Mouse (Mus musculus) intestine, postnatal 0 days (tissue): ENCODE data around the gene Zfp46. TPM values are rescaled to one million over a fixed set of nuclear protein-coding genes. Genes with fewer than 3 reads are reported as not detected.

Experiments
- ATAC-seq: fragments of 200-750 bp; cut with Nextera tagmentation; 2 replicates; pipeline ENCODE4 v1.8.0; 2017; ENCODE audit warnings: mild to moderate bottlenecking, moderate TSS enrichment, moderate library complexity
- H3K27ac ChIP-seq: fragments of 300-500 bp; sonication (generic); 2 replicates; pipeline ENCODE4 v1.5.1; 2014; ENCODE audit warnings: mild to moderate bottlenecking, low read depth, low read length, moderate library complexity
- H3K27me3 ChIP-seq: fragments of 300-500 bp; sonication (generic); replicated peaks from 2 replicates; pipeline ENCODE4 v1.6.1; 2014; ENCODE audit warnings: low read length, mixed read lengths; ENCODE audit not compliant: control insufficient read depth, insufficient read depth
- H3K36me3 ChIP-seq: fragments of 300-500 bp; sonication (generic); 2 replicates; pipeline ENCODE4 v1.6.1; 2014; ENCODE audit warnings: mild to moderate bottlenecking, moderate library complexity; ENCODE audit not compliant: control insufficient read depth, insufficient read depth
- H3K4me1 ChIP-seq: fragments of 300-500 bp; sonication (generic); replicated peaks from 2 replicates; pipeline ENCODE4 v1.6.1; 2014; ENCODE audit warnings: antibody characterized with exemption, low read length, mixed read lengths; ENCODE audit not compliant: control insufficient read depth, insufficient read depth
- H3K4me2 ChIP-seq: fragments of 300-500 bp; sonication (generic); replicated peaks from 2 replicates; pipeline ENCODE4 v1.6.1; 2014; ENCODE audit warnings: low read depth, mild to moderate bottlenecking, moderate library complexity
- H3K4me3 ChIP-seq: fragments of 300-500 bp; sonication (generic); 2 replicates; pipeline ENCODE4 v1.5.1; 2014; ENCODE audit warnings: low read depth, low read length
- H3K9ac ChIP-seq: fragments of 300-500 bp; sonication (generic); 2 replicates; pipeline ENCODE4 v1.6.1; 2014; ENCODE audit warnings: mild to moderate bottlenecking, low read depth, low read length
- H3K9me3 ChIP-seq: fragments of 300-500 bp; sonication (generic); 2 replicates; pipeline ENCODE4 v1.6.1; 2016; ENCODE audit warnings: mixed run types; ENCODE audit not compliant: control insufficient read depth
- CTCF ChIP-seq: sonication (generic); IDR thresholded peaks from 2 replicates; pipeline ENCODE4 v1.5.1; 2016; ENCODE audit warnings: low read depth, mild to moderate bottlenecking, control low read depth, antibody characterized with exemption, moderate library complexity
- WGBS: fragments of 180-500 bp; shearing (Covaris S2); extraction: QIAGEN DNeasy Blood & Tissue Kit; methylation state at CpG from one replicate; pipeline ENCODE4 v1.1.7; 2014; 5-methylcytosine and 5-hydroxymethylcytosine counted together
- polyA plus RNA-seq: library from polyadenylated mRNA; unstranded; fragments of >200 nt; fragmentation: Nextera tagmentation; extraction: Ambion mirVana; gene quantifications from 2 replicates; pipeline ENCODE4 v1.2.1, GENCODE M21; 2015

Gene Zfp46
- polyA plus RNA-seq, 1 experiment from 2014 or later: 7.5 TPM

- 66% methylated on average over 3 of the region's 3 CpGs for WGBS
- Histone ChIP-seq H3K9me3 (no peaks in the 10 kb centered on the region), H3K9ac (no peak overlapping the region), H3K27me3 (no peaks in the 10 kb centered on the region), H3K4me3 (no peak overlapping the region), H3K4me1 (no peaks in the 10 kb centered on the region), H3K4me2 (no peak overlapping the region), H3K27ac (no peak overlapping the region), H3K36me3 (peaks cover 29% of the 10 kb centered on the region)
- no peak for ATAC-seq
- no peak for TF ChIP-seq CTCF
These were observed 48.7 kb downstream of the Zfp46 start for GRCm38 (mm10) chr4:136333191-136333590.

DNA sequence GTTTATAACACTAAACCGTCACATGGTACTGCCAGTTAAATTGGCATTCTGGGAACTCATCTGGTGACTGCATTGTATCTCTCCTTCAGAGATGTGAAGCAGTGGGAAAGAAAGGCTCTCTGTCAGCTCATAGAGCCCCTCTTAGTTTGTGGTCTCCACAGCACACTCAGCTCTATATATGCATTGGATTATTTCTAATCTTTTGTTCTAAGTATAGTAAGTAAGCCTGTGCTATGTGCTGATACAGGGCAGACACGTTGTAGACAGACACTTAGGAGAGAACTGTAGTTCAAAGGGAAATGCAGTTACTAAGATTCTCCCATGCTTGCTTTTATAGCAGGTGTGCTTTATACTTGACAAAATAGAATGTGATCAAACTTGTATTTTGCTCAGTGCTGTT is 50.6 kb downstream of the Zfp46 start:
- Histone ChIP-seq H3K4me3 (no peak overlapping the region), H3K27ac (no peak overlapping the region), H3K4me2 (no peak overlapping the region), H3K9ac (no peak overlapping the region), H3K9me3 (no peaks in the 10 kb centered on the region), H3K27me3 (no peaks in the 10 kb centered on the region), H3K4me1 (no peaks in the 10 kb centered on the region), H3K36me3 (peaks cover 28% of the 10 kb centered on the region)
- no peak for ATAC-seq
- 46% methylated on average over 2 of the region's 2 CpGs for WGBS
- no peak for TF ChIP-seq CTCF

DNA sequence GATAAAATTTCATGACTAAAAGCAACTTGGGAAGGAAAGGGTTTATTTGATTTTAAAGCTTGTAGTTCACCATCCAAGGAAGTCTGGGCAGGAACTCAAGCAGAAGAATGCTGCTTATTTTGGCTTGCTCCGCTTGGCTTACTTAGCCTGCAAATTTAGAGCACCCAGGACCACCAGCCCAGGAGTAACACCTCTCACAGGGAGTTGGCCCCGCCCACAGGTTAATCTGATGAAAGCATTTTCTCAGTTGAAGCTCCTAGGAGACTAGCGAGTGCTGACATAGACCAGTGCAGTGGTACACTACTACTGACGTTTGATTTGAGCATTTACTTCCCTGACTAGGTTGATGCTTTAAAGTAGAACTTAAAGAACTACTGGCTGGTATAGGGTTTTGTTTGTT is 52.6 kb downstream of the Zfp46 start:
- Histone ChIP-seq H3K9me3 (no peaks in the 10 kb centered on the region), H3K27me3 (no peaks in the 10 kb centered on the region), H3K4me1 (no peaks in the 10 kb centered on the region), H3K27ac (no peak overlapping the region), H3K9ac (no peak overlapping the region), H3K4me3 (no peak overlapping the region), H3K4me2 (no peak overlapping the region), H3K36me3 (peaks cover 26% of the 10 kb centered on the region)
- WGBS: 62% methylated on average over 4 of the region's 4 CpGs
- ATAC-seq: no peak
- TF ChIP-seq CTCF: no peak

Other genes starting within 250 kb of the Zfp46 start
- gene Rpl11, start 231.3 kb upstream of the Zfp46 start, polyA plus RNA-seq: 268 and 276 TPM in 2 replicates
- 106 and 118 TPM in 2 replicates for gene Id3, start 141.2 kb upstream of the Zfp46 start, polyA plus RNA-seq
- 4.1 and 4.2 TPM in 2 replicates for gene E2f2, start 112.3 kb upstream of the Zfp46 start, polyA plus RNA-seq
- 0.95 and 1.1 TPM in 2 replicates for gene Asap3, start 78.3 kb upstream of the Zfp46 start, polyA plus RNA-seq
- gene Tcea3, start 37.0 kb upstream of the Zfp46 start, polyA plus RNA-seq: 23.6 and 25.0 TPM in 2 replicates
- 47.9 and 51.4 TPM in 2 replicates for gene Hnrnpr, start 26.3 kb downstream of the Zfp46 start, polyA plus RNA-seq
- 0.16 and 0.37 TPM in 2 replicates for gene Htr1d, start 138.8 kb downstream of the Zfp46 start, polyA plus RNA-seq
- 0.50 and 0.59 TPM in 2 replicates for gene 6030445D17Rik, start 177.6 kb downstream of the Zfp46 start, polyA plus RNA-seq
- 82.9 and 100 TPM in 2 replicates for gene Luzp1, start 185.1 kb downstream of the Zfp46 start, polyA plus RNA-seq